Mouse (Mus musculus): ENCODE measurements around the gene Cdca4. TPM values are rescaled to one million over a fixed set of nuclear protein-coding genes. Genes with fewer than 3 reads are reported as not detected.

The Cdca4 gene
- 92.9 TPM for polyA plus RNA-seq (2017; shearing (Covaris generic))

DNA sequence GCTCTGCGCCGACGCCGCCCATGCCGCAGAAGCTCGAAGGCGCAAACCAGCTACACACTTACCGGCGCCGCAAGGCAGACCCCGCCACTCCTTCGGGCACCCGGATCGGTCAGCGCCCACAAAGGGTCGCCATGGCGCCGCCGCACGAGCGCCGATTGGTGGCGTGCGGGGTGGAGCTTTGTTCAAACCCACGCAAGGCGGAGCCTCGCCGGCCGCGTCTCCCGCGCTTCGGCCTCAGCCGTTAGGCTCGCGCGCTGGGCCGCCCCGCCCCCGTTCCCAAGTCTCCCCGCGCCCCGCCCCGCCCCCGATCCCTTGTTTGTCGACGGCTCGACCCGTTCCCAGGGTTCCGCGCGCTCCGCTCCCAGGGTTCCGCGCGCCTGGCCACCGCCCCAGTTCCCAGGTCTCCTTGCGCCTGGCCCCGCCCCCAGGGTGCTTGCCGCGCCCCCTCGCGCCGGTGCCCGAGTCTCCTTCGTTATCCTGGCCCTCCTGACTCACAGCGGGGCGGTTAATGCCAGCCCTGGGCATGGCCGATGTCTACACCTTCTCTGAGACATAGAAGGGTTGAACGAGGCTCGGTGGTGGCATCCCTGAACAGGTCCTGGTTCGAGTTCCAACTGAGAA, at the start of gene Cdca4:
Gene Cdca4 (minus strand): TSS at position 180 of the 621 bp plus-strand sequence.

DNA sequence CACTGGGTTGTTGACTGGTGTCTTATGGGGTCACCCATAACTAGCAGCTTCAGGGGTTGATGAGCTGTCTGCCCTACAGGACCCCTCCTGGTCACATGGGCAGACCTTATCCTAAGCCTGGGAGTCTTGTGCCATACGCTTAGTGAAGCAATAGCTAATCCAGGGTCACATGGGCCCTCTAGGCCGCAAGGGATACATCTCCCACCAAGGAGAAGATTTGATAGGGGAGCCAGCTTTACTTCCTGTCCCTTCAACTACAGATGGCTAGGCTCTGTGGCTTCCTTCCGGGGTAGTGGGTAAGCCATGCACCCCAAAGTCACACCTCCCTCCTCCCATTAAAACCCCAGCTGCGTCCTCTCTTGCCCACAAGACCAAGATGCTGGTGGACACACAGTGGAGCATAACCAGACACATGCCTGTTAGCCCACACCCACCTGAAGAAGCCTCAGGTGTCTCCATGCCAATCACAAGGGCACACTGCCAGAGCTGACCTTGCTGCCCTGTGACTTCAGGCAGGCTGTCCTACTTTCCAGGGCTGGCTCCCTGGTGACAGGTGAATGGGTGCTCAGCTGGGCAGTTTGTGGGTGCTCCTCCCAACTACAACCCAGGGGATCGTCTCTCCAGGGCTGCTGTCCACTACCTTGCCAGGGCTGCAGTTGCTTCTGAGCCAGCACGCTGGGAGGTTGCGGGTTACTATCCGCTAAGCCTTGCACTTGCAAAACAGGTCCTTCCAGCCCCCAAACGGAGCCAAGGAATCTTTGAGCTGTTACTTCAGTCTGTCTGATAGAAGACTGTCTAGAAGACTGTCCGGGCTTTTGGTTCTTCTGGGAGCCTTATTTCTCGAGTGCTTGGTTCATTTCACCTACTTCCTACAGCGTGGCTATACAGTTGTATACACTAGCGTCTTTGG, 39.2 kb upstream of the Cdca4 start, which contains the start of gene Gpr132:
Gene Gpr132 (minus strand): TSS at position 51 of the 910 bp plus-strand sequence.

DNA sequence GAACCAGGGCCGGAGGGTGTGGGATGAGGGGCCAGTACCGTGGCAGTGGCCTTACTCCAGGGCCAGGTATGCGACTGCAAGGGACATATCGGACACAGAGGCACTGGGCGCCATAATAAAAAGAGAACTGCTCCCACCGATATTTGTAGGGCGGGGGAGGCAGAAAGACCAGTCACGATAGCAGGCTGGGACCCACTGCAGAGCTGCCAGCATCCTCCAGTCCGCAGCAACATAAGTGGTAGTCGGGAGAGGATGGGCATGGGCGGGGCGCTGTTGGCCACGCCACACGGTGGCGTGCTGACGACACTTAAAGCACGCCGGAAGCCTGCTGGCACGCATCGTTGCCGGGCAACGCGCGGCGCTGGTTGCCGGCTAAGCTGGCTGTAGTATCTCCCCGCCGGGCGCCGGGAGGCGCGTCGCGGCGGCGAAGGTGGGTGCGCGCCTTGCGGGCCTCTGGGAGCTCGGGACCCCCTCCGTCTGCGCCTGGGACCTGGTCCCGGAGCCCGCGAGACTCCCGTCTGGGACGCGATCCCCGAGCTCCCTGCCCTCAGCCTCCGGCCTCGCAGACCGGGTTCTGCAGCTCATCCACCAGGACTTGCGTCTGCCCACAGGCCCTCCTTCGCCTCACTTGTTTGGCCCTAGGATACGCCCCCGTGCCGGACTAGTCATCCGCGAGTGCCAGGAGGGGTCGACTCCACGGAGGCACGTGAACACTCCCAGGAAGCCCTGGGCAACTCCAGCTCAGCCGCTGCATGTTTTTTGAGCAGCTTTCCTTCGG, 20.4 kb downstream of the Cdca4 start, which contains the start of gene Clba1:
Gene Clba1 (plus strand): TSS at position 351 of the 778 bp plus-strand sequence.

DNA sequence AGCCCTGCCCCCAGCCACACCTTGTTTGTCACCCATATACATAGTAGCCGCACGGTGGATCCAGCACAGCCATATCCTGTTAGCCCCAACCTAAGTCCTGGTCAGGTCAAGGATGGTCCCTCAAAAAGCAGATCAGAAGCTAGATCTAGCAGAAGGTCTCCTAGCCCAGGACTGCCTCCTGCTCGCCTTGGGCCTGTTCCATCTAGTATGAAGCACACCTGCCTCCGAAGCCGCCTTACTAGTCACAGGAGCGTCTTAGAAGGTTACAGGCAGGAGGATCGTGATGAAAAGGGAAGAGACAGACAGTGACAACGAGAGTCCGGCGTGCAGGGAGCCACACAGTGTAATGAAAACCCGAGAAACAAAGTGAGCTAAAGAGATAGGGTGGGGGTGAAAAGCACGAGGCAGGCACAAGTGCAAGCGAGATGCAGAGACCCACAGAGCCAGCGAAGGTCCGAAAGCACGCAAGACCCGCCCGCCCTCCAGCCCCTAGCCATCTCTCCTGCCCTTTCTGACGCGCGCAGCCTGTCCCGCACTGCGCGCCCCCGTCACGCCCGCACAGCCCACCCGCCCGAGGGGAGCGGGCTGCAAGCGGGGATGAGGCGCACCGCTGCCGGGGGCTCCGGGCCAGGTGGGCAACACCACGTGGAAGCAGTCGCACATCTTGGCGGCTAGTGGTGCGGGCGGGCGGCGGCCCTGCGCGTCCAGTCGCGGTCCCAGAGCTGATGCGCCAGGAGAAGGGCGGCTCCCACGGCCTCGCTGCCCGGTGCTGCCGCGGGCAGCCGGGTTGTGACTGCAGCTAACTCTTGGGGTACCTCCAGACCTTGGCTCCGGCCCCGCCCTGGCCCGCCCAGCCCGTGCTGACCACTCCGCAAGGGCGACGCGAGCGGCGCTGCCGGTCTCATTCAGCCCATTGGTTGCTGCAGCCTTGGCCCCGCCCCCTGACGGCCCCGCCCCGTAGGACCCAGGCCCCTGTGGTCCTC, 27.1 kb downstream of the Cdca4 start, which contains the start of gene Ahnak2:
Gene Ahnak2 (minus strand): TSS at position 794 of the 983 bp plus-strand sequence.

Other genes with a start within 250 kb of the Cdca4 start
- gene Inf2, start 240.6 kb downstream of the Cdca4 start, polyA plus RNA-seq (2017; shearing (Covaris generic)): 13.5 TPM
- 4.3 TPM for gene Adssl1, start 209.4 kb downstream of the Cdca4 start, polyA plus RNA-seq (2017; shearing (Covaris generic))
- 40.4 TPM for gene Siva1, start 184.7 kb downstream of the Cdca4 start, polyA plus RNA-seq (2017; shearing (Covaris generic))
- gene Akt1, start 154.5 kb downstream of the Cdca4 start, polyA plus RNA-seq (2017; shearing (Covaris generic)): 7.2 TPM
- gene Zbtb42, start 150.6 kb downstream of the Cdca4 start, polyA plus RNA-seq (2017; shearing (Covaris generic)): 2.2 TPM
- gene Cep170b, start 109.0 kb downstream of the Cdca4 start, polyA plus RNA-seq (2017; shearing (Covaris generic)): 2.9 TPM
- gene Pld4, start 68.8 kb downstream of the Cdca4 start, polyA plus RNA-seq (2017; shearing (Covaris generic)): 4.9 TPM
- gene Ahnak2, start 26.8 kb downstream of the Cdca4 start, polyA plus RNA-seq (2017; shearing (Covaris generic)): not detected
- gene Clba1, start 20.5 kb downstream of the Cdca4 start, polyA plus RNA-seq (2017; shearing (Covaris generic)): 0.40 TPM
- gene Gpr132, start 38.8 kb upstream of the Cdca4 start, polyA plus RNA-seq (2017; shearing (Covaris generic)): 32.8 TPM
- 2.0 TPM for gene Jag2, start 100.4 kb upstream of the Cdca4 start, polyA plus RNA-seq (2017; shearing (Covaris generic))
- gene Nudt14, start 112.7 kb upstream of the Cdca4 start, polyA plus RNA-seq (2017; shearing (Covaris generic)): 46.4 TPM
- gene Btbd6, start 147.1 kb upstream of the Cdca4 start, polyA plus RNA-seq (2017; shearing (Covaris generic)): 11.6 TPM
- gene Brf1, start 171.3 kb upstream of the Cdca4 start, polyA plus RNA-seq (2017; shearing (Covaris generic)): 26.1 TPM
- 6.3 TPM for gene Pacs2, start 185.1 kb upstream of the Cdca4 start, polyA plus RNA-seq (2017; shearing (Covaris generic))
- not detected for gene Tex22, start 245.1 kb upstream of the Cdca4 start, polyA plus RNA-seq (2017; shearing (Covaris generic))

Measured in inflammation-experienced regulatory T-cells, adult 16 weeks (primary cell).